Mouse (Mus musculus): ENCODE data around the gene Il6ra.
"Not testable (repeated sequence)": the region's sequence is repeated elsewhere in the genome, so short reads cannot be mapped to it uniquely, and the experiment has no call there.

Il6ra gene

DNA sequence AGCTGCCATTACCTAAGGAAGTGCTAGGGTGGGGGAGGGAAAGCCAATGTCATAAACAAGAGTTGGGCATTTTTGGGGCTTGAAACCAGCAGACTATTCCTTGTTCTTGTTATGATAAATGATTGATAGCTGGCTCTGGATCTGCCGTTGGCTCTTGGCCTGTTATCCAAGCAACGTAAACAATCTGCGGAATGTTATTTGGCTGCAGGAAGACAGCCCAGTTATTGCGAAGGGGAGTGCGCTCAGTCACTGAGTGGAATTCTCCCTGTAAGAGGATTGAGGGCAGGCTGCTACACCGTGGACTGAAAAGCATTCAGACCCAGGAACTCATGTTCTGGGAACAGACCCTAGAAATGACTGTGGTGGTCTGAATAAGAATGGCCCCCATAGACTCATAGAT lies 40.3 kb downstream of the Il6ra start:
- DNase-seq: no peak

DNA sequence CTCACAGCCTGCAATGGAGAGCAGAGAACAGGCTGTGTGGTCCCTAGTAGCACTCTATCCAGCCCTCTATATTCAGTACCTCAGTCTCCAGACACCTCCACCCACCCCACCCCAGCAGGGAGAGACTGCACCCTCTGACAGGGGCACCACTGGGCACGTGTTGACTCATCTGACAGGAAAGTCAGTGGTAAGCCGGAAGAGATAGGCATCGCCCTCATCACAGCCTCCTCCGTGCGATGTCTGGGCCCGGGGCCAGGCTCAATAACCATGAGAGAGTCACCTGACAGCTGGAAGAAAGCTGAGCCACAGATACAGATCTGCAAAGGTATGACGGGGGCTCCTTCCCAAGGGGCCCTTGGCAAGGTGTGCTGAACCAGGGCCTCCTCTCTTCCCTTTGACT lies 40.8 kb downstream of the Il6ra start:
- DNase-seq: peak; percentile 89

DNA sequence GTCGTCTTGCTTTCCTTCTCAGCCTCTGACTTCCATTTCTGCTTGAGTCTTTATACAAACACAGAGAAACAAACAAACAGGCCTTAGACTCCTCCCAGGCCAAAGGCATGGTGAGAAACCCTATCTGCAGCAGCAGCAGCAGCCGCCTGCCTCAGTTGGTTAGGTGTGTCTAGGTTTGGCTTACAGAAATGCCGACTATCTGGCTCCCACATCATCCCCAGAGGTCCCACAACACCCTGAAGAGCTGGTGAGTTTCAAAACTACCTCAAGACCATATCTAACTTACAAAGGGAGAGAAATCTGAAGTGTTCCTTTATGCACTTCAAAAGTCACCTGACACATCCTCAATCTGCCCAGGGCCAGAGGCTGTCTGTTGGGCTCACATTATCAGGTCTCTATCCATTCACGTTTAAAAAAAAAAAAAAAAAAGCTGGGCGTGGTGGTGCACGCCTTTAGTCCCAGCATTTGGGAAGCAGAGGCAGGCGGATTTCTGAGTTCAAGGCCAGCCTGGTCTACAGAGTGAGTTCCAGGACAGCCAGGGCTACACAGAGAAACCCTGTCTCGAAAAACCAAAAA lies 41.6 kb downstream of the Il6ra start:
- no peak for DNase-seq

DNA sequence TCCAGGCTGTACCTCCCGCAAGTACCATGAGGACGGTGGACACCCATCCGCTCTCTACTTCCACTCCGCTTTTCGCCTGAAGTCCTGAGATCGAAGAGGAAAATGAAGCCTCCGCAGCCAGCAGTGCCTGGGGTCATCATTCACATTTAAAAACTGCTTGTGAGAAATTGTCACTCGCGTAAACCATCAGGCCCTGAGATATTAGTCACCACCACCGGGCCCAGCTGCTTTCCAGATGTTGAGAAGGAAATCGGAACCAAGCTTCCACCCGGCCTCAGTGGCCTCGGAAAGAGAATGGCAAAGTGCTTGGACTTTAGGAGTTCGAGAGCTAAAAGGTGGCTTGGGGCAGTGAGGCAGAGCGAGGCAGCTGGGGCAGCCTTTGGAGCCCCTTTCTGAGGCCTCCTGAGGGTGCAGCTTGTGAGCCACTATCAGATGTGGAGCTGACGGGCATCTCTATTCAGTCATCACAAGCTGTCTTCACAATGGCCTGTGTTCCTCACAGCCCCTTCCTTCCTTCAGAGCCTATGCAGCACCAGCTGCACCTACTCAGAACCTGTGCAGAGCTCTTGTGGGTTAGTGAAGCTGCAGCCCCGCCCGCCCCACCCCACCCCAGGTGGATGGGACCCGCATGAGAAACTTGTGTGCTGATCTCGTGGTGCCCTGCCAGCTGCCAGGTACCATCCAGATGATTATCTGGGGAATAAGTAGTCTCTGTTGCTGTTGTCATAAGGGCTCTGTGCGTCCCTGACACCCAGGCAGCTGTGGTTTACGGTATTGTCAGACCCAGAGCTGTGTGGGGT lies 42.3 kb downstream of the Il6ra start:
- DNase-seq: peak; percentile 73

DNA sequence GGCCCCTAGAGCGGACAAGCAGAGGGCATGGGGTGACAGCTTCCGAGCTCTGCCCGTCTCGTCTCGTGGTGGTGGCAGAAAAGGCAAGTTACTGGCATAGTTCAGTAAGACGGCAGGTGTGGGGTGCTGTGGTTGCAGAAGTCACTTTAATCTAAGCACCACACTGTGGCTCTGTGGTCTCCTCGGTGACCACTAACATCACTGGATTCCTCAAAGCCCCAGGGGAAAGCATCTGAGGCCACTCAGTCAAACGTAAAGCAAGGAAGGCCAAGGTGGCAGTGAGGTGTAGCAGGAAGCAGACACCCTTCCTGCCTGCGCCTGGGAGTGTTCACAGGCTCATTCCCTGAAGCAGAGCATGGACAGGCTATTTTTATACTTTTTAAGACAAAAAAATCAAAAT lies 43.4 kb downstream of the Il6ra start:
- DNase-seq: peak; percentile 62

DNA sequence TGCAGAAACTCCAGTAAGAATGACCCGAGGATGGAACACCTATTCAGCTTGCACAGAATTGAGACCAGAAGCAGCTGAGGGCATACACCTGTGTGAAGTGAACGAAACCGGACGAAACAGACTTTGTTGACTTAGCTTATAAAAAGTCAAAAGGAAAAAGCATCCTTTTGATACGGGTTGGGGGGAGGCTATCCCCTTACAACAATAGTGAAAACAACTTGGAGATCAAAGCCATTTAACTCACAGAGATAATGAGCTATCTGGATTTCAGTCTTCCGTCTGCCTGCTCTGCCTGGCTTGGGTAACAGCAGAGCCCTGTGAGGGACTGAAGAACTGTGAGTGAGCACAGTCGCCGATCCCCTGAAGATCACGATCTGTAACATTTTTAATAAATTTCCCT lies 44.0 kb downstream of the Il6ra start:
- DNase-seq: no peak

DNA sequence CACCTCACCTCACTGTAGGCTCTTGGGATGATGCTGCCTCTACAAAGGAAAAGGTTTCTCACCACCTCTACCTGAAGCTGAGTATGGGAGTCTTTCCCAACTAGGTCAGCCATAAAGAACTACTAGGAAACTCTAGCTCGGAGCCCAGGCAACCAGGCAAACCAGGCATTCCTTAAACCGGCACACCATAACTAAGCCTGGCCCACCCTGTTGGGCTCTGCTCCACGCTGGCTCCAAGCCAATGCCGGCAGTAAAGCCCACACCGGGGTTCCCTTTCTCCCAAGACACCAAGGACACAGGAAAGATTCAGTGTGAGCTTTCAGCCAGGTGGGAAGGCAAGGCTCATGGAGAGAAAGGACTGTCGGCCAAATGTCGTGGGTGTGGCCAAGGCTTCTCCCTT lies 44.6 kb downstream of the Il6ra start:
- DNase-seq: no peak

DNA sequence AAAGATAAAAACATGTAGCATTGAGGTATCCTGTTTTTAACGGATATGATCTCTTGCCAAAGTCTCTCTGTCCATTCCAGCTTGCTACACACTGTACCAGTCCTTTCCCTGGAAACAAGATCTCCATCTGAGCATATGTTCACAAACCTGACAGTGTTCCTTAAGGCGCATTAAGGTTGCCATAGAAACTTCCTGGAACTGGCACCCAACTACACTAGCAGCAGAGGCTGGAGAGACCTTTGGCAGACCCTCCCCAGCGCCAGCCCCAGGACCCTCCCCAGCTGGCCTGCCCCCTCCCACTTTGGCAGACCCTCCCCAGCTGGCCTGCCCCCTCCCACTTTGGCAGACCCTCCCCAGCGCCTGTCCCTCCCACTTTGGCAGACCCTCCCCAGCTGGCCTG lies 45.3 kb downstream of the Il6ra start:
- no peak for DNase-seq

DNA sequence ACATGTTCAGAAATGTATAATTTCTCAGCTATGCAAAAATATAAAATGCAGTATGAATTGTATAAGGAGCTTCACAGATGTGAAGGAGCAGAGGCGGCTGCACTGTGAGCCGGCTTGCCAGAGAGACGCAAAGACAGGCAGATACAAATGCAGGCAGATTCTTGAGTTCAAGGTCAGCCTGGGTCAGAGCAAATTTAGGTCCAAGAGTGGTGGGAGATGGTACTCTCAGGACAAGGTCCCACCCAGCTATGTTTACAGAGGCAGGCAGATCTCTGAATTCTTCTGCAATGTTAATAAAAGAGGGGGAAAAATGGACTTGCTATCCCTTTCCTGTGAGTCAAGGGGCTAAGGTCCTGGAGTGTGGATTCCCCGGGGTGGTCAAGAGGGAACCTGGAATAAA lies 47.2 kb downstream of the Il6ra start:
- no peak for DNase-seq

DNA sequence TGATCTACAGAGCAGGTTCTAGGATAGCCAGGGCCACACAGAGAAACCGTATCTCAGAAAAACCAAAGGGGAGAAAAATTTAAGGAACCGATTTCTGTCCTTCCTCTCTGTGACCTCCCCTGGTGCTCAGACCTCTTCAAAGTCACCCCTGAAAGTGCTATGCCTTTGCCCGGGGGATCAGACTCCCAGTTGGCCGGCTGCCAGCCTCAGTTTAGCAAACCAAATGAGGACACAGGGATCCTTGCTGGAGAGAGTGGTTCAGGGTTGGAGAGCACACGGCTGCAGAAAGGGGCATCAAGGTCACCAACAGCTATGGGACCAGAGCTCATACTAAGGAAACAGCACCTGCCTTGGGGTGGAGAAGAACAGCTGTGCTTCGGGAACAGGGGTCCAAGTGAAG lies 48.0 kb downstream of the Il6ra start:
- DNase-seq: no peak

DNA sequence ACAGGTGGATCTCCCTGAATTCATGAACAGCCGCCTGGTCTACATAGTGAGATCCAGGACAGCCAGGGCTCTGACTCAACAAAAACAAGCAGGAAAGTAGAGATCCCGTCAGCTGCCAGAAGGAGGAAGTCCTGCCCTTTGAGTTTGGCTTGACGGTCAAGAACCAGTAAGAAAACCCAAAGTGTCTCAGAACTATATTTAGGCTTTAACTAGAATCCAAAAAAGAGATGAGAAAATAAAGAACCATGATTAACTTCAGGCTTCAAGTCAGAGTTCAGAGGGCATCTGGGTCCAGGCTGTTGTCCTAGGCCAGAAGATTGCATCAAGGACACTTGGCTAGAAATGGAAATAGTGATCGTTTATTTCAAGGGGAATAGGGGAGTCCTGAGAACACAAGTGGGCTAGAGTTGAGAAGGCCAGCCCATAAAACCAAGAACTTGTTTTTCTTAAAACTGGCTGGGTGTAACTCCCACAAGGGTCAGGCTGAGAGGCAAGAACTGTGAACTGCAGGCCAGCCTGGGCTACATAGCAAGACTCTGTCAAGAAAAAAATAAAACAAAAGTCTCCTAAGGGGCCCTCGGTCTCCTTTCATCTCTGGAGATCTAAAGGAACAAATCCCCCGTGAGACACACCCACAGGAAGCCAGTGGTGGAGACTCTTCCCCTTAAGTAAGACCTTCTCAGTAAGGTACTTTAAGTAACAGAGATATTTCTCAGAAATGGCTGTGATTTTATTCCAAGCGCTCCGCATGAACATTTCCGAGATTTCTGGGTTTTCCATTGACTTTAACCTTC lies 49.1 kb downstream of the Il6ra start:
- peak; percentile 73 for DNase-seq

DNA sequence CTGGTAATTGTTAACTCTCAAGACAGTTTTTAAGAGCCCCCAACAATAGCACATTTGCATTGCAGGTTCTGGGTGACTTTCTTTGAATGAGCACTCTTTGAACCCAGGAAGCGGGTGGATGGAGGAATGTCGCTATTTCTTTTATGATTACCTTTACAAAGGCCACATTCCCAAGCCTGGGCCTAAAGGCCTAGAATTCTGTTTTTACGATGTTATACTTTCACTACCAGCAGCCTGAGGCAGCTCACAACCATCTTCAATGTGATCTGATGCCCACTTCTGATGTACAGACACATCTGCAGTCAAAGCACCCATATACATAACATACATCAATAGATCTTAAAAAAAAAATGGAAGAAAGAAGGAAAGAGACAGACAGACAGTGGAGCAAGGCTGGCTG lies 49.7 kb downstream of the Il6ra start:
- DNase-seq: not testable (repeated sequence)

DNA sequence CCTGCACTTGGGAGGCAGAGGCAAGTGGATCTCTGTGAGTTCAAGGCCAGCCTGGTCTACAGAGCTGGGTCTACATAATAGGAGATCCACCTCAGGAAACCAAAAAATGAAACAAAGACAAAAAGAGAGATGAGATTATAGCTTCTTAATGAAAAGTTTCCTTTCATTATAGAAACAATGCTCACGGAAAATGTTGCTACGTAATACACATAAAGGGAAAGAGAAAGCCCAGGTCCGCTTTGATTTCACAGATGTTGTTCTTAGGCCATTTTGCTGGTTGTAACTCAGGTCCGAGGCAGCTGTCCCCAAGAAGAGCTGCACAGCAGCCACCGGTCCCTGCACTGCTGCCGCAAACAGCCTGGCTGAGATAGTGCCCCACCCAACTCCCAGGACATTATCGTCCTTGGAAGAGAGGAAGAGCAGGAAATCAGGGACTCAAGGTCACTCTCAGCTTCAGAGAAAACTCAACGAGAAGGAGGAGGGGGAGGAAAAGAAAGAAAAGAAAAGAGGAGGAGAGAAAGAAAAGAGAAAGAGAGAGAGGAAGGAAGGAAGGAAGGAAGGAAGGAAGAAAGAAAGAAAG lies 50.7 kb downstream of the Il6ra start:
- no peak for DNase-seq

DNA sequence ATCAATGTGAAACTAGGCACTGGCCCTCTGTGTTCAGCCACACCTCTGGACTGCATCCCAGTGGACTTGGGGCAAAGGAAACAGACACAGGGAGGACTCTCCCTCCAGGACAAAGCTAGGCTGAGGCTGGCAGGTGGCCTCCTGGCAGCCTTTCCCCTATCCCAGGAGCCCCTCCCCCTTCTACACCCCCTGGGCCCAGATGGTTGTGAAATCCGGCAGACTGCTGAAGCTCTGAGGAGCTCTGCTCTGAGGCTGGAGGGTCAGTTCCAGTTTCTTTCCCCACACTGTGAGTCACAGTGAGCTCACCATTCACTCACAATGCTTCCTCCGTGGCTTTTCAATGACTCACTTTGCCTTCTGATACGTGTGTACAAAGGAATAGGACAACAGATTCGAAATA lies 51.9 kb downstream of the Il6ra start:
- DNase-seq: no peak

DNA sequence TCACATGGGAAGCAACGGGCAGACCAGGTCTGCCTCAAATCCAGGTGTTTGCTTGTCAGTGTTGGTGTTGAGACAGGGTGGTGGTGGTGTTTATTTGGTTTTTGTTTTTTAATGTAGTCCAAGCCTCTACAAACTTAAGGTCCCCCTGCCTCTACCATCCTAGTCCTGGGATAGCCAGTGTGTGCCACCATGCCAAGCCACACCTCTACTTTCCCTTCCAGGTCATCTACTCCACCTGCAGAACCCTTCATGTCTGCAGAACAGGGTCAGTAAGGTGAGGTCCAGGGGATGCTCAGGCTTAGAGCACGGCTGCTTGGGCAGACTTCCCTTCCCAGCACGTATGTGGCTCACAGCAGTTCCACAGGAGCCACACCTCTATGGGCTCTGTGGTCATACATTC lies 52.7 kb downstream of the Il6ra start:
- DNase-seq: no peak

DNA sequence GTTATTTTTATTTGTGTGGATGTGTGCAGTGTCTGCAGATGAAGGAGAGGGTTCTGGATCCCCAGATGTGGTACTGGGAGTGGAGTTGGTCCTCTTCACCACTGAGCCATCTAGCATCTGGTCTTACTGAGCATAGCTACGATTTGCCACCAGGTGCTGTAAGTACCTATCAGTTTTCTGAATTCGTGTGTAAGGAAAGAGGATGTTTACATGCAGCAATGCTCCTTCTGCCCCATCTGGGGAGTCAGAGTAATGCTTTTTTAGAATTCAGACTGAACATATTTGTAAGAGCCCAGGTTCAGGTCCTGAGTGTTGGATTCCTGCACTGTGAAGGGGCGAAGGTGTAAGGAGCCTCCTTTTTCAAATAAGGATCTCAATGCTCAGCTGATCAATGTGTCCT lies 53.1 kb downstream of the Il6ra start:
- DNase-seq: no peak

DNA sequence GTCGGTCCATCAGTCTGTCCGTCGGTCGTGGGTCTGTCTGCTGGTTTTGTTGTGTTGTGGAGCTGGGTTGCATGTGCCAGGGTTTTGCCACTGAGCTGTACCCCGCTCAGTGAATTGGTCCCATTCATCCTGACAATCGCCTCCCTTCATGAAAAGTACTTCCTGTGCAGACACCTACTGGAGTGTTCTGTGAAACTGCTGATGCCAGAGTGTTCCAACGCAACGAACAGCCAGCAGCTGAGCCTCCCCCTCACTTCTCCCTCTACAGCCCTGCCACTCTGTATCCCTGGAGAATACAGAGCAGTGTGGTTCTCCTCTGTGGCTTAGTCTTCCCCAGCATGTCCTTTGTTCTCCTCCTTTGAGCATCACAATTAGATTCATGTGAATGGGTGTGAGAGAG lies 54.1 kb downstream of the Il6ra start:
- DNase-seq: no peak

DNA sequence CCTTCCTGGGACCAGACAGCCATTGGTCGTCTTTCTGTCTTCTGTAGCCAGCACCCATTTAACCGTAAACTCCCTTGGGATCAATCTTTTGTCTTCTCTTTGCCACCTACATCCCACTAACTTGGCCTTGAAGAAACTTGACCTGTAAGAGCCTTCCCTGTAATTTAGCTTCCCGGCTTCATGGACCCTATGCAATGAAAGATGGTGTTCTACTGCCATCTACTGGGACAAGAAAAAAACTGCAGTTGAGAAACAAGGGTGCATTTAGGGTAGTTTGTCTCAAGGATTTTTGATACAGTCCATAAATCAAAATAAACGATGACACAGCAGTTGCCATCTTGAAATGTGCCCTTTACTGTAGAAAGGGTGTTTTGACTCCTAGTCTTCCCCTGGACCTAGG lies 54.9 kb downstream of the Il6ra start:
- no peak for DNase-seq

DNA sequence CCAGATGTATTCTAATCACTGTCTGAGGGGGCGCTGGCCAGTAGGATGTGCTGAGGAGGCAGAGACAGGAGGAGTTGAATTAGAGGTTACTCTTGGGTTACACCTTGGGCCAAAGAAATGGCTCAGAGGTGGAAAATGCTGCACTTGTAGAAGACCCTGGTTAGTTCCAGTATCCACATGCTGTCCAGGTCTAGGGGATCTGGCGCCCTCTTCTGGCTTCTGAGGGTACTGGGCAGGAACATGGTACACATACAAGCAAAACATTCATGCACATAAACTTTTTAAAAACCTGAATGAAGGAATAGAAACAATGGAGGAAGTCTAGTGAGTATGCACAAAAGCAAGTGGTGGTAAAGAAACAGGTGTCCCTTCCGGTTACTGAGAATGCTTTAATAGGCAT lies 55.6 kb downstream of the Il6ra start:
- no peak for DNase-seq

DNA sequence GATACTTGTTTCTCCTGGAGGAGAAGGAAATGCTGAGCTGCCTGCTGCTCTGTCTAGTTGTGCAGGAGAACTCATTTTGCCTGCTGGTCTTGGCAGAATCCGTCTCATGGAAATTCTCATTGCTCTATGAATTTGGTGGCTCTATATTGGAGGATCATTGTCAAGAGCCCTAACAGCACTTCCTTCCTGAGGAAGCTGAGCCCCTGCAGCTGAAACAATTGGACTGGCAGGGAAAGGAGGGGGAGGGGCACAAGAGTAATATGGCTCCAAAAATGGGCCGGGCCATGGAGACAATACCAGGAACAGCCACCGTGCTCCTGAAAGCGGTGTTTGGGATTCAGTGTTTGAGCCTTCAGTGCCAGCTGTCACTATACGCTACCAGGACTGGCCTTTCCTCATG lies 59.2 kb downstream of the Il6ra start:
- no peak for DNase-seq

DNA sequence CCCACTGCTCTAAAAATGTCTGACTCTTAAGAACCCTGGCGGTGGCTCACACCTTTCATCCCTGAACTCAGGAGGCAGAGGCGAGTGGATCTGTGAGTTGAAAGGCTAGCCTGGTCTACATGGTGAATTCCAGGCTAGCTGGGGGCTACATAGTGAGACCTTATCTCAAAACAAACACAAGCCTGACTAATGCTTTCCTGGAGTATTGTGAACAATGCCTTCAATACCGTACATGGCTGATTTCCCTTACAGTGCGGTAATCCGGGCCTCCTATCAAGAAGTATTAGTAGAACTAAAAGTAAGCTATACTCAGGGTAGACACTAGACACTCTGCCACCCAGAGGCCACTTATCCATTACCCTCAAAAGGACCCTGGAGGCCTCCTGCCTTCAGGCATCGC lies 64.9 kb downstream of the Il6ra start:
- DNase-seq: no peak

DNA sequence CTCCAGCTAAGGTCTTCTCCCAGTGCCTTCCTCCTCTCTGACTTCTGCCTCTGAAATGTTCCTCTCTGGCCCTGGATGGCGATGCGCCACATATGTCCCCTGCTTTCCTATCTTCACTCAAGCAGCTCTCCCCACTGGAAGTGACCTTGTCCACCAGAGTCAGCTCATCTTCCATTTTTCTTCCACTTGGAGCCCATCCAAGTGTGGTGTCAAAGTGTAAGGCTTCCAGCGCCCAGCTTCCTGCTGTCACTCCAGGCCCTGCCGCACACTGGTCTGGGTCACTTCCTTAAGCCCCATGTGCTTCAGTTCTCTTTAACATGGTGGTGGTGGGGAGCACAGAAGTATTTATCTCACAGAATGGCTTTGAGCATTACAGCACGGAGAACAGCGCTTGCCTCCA lies 65.4 kb downstream of the Il6ra start:
- no peak for DNase-seq

DNA sequence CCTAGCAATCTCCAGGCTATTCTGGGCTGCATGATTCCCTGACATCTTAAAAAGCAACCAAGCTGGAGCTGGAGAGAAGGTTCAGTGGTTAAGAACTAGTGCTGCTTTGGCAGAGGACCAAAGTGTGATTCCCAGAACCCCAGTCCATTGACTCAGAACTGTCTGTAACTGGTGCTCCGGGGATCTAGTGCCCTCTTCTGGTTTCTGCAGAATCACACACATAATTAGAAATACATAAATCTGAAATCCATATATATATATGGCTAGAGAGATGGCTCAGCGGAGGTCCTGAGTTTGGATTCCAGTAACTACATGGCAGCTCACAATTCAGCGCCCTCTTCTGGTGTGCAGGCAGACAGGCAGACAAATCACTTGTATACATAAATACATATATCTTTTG lies 65.9 kb downstream of the Il6ra start:
- no peak for DNase-seq

DNA sequence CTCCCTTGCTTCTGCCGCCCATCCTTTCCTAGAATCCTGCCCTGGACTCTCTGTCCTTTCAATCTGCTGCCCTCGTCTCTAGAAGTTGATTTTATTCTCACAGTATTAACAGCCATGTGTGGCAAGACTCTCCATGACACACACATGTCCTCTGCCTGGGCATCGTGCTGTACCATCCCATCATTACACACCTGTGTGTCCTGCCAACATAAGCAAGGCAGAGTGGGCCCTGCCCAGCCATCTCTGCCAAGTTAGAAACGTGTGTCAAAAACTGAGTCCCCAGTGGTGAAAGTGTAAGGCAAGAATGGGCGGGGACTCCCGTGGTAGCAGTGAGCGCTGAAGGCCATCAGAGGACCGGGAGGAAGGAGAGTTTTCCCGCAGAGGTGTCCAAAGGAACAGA lies 67.2 kb downstream of the Il6ra start:
- no peak for DNase-seq
